Mouse (Mus musculus) T-helper 17 cell (primary cell): Measurements from ENCODE around the gene C130060K24Rik.

Experiments
- in situ Hi-C, 2 experiments: fragments of 300-600 bp; cut with MboI, MseI; formaldehyde crosslinking; loops; 1 replicate in 1 of 2; 2 replicates in 1 of 2; pipeline ENCODE4 v1.15.1; 2025; ENCODE audit warnings: high pct_unique_total_duplicates in 2 of 2

C130060K24Rik gene

DNA sequence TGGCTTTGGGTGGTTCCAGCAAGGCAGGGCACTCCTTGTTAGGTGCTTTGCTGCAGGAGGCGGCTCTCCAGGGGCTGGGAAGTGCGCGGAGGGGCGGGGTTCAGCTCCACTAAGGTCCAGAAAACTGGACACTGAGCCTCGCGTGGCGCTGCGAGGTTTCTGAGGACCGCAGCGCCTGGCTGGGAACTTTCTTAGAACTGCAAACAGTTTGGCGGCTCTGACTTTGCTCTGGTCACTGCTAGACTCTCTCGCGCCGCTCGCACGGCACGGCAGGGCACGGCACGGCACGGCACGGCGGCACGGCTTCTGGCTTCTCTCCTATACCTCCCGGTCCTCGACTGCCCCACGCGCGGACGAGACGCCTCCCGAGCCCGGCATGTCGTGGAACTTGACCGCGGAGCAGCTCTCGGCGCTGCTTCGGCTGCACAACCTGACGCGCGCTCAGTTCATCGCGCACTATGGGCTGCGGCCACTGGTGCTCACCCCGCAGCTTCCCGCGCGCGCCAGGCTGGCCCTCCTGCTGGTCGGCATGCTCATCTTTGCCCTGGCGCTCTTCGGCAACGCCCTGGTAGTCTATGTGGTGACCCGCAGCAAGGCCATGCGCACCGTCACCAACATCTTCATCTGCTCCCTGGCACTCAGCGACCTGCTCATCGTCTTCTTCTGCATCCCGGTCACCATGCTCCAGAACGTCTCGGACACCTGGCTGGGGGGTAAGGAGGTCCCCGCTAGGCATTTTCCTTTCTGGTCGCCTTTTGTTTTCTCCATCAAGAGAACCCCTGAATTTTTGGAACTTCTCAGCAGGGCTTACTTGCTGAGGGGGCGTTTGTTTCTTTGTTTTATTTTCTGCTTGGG is at the start of gene C130060K24Rik:
TSS of gene C130060K24Rik (plus strand) at position 188 of the 855 bp plus-strand sequence.
- in situ Hi-C loops, result no loop called here

DNA sequence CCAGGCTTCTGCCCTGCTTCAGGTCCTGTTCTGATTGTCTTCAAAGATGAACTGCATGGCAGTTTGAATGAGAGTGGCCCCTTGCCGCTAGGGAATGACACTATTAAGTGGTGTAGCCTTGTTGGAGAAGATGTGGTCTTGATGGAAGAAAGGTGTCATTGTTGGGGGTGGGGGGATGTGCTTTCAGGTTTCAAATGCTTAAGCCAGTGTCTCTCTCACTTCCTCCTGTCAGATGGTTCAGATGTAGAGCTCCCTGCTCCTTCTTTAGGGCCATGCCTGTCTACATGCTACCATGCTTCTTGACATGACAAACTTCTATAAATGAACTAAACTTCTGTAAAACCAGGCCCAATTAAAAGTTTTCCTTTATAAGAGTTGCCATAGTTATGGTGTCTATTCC is 46.7 kb upstream of the C130060K24Rik start:
- in situ Hi-C loops, result no loop called here

DNA sequence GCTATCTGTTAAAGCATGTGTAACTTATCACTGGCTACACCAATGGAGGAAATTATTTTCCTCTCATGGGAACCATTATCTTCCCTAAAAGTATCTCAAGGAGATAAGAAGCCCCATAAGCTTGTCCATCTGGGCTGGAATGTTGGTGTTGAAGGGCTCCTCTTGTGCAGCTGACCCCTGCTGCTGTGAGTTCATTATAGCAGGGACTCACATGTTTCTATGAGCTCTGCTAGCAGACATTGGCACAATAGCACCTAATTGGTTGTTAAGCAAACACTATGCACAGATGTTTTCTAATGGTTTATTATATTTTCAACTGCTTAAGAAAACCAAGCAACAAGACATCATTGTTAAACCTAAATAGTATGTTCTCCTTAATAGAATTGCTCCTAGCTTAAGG is 41.5 kb upstream of the C130060K24Rik start:
- in situ Hi-C loops, result no loop called here

- in situ Hi-C loops, result no loop called here
Observed at GRCm38 (mm10) chr6:65341360-65341759, 39.5 kb upstream of the C130060K24Rik start.

GRCm38 (mm10) chr6:65347736-65348135 is 33.2 kb upstream of the C130060K24Rik start:
- in situ Hi-C loops, result no loop called here

- in situ Hi-C loops, result no loop called here
Observed at GRCm38 (mm10) chr6:65348255-65348654, 32.6 kb upstream of the C130060K24Rik start.

- in situ Hi-C loops, result no loop called here
Observed at GRCm38 (mm10) chr6:65351622-65352021, 29.3 kb upstream of the C130060K24Rik start.

- in situ Hi-C loops, result no loop called here
Observed at GRCm38 (mm10) chr6:65375918-65376317, 5.0 kb upstream of the C130060K24Rik start.

- in situ Hi-C loops, result no loop called here
Observed at GRCm38 (mm10) chr6:65421888-65422287, 41.0 kb downstream of the C130060K24Rik start.

- in situ Hi-C loops, result no loop called here
Observed at GRCm38 (mm10) chr6:65427065-65427464, 46.2 kb downstream of the C130060K24Rik start.

DNA sequence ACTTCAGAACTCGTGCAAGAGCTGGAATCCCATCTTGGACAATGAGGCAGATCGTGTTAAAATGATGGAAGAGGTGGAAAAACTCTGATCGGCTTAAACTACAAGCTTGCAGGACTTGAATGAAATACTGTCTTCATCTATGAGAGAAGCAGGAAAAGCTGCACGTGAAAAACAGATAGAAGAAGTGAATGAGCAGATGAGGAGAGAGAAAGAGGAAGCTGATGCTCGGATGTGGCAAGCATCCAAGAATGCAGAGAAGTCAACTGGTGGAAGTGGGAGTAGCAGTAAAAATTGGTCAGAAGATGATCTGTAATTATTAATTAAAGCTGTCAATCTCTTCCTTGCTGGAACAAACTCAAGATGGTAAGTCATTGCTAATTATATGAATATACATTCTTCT is 52.3 kb downstream of the C130060K24Rik start:
- in situ Hi-C loops, result no loop called here

DNA sequence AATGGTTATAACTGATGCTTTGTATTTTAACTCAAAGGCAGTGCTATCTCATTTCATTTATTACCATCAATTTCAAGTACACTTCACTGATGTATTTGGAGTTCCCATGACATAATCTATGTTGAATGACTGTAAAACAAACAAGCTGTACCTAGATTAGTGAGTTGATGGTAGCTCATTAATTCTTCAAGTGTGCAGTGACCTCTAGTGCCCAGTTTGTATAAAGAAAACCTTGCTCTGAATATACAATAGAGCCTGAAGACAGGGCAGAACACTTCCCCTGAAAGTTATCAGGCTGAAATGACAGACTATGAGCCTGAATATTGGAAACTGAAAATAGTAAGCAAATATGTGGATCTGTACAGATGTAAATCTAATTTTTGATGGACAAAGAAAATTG is 72.6 kb downstream of the C130060K24Rik start:
- in situ Hi-C loops, result loop anchor here (5.0 kb wide), 1 partner anchor 331 kb away; no protein-coding TSS in a partner anchor

- in situ Hi-C loops, result no loop called here
Observed at GRCm38 (mm10) chr6:65465294-65465693, 84.4 kb downstream of the C130060K24Rik start.

DNA sequence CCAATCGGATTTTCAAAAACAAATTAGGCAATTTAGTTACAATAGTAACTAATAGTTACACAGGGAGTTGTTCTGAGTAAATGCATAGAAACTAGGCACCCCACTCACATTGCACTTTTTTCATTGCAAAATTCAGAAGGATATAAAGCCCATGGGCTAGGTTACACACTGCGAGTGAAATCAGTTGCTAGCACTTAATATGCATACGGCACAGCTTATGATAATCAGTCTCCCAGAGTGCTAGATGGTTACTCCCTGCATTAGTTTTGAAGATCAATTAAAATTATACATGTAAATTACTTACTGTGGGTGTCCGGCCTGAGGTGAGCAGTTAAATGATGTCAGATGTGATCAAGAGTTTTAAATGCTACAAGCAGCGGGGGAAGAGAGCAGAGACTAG is 89.4 kb downstream of the C130060K24Rik start:
- in situ Hi-C loops, result no loop called here

DNA sequence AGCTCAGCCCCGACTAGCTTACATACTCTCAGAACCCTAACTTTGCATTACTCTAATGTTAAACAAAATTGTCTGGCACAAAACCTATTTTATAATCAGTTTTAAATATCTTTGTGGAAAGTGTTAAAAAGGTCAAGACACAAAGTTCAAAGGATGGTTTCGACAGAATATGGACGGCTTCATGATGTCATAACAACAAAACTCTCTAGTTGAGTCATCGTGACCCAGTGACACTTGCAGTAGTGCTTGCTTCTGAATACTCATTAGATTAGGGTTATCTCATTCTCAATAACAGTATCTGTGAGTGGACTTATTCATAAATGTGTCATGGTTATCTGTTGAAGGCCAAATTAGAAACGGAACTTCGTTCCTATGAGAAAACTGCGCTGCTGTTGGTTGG is 91.5 kb downstream of the C130060K24Rik start:
- in situ Hi-C loops, result no loop called here

DNA sequence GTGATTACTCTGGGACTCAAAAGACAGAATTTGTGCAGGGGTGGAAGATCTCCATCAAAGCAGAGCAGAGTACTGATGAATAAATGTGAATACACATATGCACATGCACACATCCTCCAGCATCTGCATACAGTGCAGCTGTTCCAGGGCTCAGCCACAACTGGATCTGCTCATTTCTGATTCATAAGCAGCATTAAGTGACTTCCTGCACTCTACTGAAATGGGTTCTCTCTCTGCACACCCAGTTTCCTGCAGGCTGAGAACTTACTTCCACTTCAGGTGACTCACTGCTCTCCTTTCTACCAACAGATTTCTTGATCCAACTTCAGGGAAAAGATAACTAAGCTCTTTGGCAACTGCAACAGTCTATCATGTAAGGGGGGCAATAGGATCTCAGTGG is 117.9 kb downstream of the C130060K24Rik start:
- in situ Hi-C loops, result no loop called here
